Mouse (Mus musculus) ovary, adult 2 months (tissue): ENCODE results near the gene Mamld1. TPM values are rescaled to one million over a fixed set of nuclear protein-coding genes. Genes with fewer than 3 reads are reported as not detected.

Experiments used
- polyA plus RNA-seq: library from polyadenylated mRNA; depleted of rRNA; stranded (reverse); fragments of >200 nt; gene quantifications from 2 replicates; pipeline ENCODE4 v1.2.3, GENCODE M21; 2012; rRNA removed

Gene Mamld1
- polyA plus RNA-seq = 11.7 and 19.7 TPM in 2 replicates

GRCm38 (mm10) chrX:71049864-71050576 lies at the start of gene Mamld1:
Gene Mamld1, plus strand, starts transcription at chrX:71050256.

Other genes starting within 250 kb of the Mamld1 start
- 0.69 TPM in 2 replicates for gene Mtm1, start 160.5 kb downstream of the Mamld1 start, polyA plus RNA-seq